Mouse (Mus musculus): ENCODE data around the gene Nicn1.

- TF ChIP-seq CTCF (IDR thresholded peaks at IDR 0.05; ENCODE audit: low read depth, low read length) (no peak), POLR2A (IDR thresholded peaks at IDR 0.05; ENCODE audit: borderline replicate concordance, low read depth, low read length) (no peak)
These were observed 14.9 kb downstream of the Nicn1 start for GRCm38 (mm10) chr9:108305170-108305569.

Measured in bone marrow macrophage, adult 2 months (primary cell).